Mouse (Mus musculus): Measurements from ENCODE around the gene Pum2. TPM values are rescaled to one million over a fixed set of nuclear protein-coding genes. Genes with fewer than 3 reads are reported as not detected.
"Not testable (repeated sequence)": the region's sequence is repeated elsewhere in the genome, so short reads cannot be mapped to it uniquely, and the experiment has no call there.

Pum2 gene
- polyA plus RNA-seq (2012; rRNA removed): 81.4 and 89.6 TPM in 2 replicates

- peak; percentile 71 to 91 for DNase-seq (ENCODE audit: extremely low spot score in 1 of 2, low spot score in 1 of 2)
Observed at GRCm38 (mm10) chr12:8673974-8674306, at the start of gene Pum2. Gene Pum2 (plus strand): TSS chr12:8674134.

DNA sequence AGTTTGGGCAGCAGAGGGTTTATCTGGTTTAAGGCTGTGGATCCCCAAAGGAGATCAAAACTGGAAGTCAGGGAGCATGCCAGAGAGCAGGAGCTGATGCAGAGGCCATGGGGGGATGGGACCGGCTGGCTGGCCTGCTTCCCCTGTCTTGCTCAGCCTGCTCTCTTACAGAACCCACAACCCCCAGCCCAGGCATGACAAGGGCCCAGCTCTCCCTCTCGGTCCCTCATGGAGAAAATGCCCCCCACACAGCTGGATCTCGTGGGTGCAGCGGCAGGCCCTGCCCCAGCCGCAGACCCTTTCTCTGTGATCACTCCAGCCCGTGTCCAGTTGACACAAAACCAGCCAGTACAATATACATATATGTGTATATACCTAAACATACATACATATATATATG is 44.4 kb upstream of the Pum2 start:
- no peak for DNase-seq (ENCODE audit: extremely low spot score in 1 of 2, low spot score in 1 of 2)

- no peak for DNase-seq (ENCODE audit: extremely low spot score in 1 of 2, low spot score in 1 of 2)
Observed at GRCm38 (mm10) chr12:8631691-8632090, 42.2 kb upstream of the Pum2 start.

GRCm38 (mm10) chr12:8632737-8633365 is 41.1 kb upstream of the Pum2 start:
- no peak for DNase-seq (ENCODE audit: extremely low spot score in 1 of 2, low spot score in 1 of 2)

GRCm38 (mm10) chr12:8634306-8634705 is 39.6 kb upstream of the Pum2 start:
- DNase-seq (ENCODE audit: extremely low spot score in 1 of 2, low spot score in 1 of 2): no peak

DNA sequence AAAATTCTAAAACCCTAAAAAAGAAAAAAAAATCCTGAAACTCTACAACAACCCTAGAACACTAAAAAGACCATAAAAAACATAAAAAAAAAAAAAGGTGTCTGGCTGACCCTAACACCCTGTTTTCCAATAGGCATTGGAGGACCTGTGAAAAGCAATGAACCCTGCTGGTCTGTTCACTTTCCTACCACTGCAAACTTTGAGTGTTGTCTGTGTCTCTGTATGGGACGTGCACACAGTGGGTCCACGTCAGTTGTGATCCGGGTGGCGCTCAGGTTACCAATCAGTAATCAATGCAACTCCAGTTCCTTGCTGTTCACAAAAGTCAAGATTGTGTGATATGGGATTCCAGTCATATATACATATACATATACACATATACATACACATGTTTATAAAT is 38.4 kb upstream of the Pum2 start:
- DNase-seq (ENCODE audit: extremely low spot score in 1 of 2, low spot score in 1 of 2): no peak

DNA sequence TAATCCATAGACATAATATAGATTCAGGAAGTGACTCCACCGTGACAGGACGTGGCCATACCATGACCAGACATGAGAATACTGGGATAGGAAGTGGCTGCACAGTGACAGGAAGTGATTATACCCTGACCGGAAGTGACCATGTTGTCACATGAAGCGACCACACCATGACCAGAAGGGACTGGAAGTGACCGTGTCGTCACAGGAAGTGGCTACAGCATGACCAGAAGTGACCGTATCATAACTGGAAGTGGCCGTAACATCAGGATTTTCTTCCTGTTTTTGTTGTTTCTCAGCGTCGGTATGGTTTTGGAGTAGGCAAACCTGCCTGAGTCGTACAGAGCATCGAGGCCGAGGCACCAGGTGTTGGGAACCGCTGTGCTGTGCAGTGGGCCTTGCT is 37.0 kb upstream of the Pum2 start:
- no peak for DNase-seq (ENCODE audit: extremely low spot score in 1 of 2, low spot score in 1 of 2)

- peak in 1 of 2 experiments; percentile 86 for DNase-seq (ENCODE audit: extremely low spot score in 1 of 2, low spot score in 1 of 2)
Observed at GRCm38 (mm10) chr12:8638411-8639087, 35.4 kb upstream of the Pum2 start.

DNA sequence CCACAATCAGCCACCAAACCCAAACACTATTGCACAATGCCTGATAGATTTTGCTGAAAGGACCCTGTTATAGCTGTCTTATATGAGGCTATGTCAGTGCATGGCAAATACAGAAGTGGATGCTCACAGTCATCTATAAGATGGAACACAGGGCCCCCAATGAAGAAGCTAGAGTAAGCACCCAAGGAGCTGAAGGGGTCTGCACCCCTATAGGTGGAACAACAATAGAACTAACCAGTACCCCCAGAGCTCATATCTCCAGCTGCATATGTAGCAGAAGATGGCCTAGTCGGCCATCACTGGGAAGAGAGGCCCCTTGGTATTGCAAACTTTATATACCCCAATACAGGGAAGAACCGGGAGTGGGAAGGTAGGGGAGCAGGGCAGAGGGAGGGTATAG is 33.7 kb upstream of the Pum2 start:
- DNase-seq (ENCODE audit: extremely low spot score in 1 of 2, low spot score in 1 of 2): not testable (repeated sequence)

- DNase-seq (ENCODE audit: extremely low spot score in 1 of 2, low spot score in 1 of 2): peak; percentile 97 to 100
Observed at GRCm38 (mm10) chr12:8640711-8641424, 33.1 kb upstream of the Pum2 start.

- peak in 1 of 2 experiments; percentile 23 for DNase-seq (ENCODE audit: extremely low spot score in 1 of 2, low spot score in 1 of 2)
Observed at GRCm38 (mm10) chr12:8641425-8641735, 32.6 kb upstream of the Pum2 start.

- DNase-seq (ENCODE audit: extremely low spot score in 1 of 2, low spot score in 1 of 2): not testable (repeated sequence)
Observed at GRCm38 (mm10) chr12:8648211-8648610, 25.7 kb upstream of the Pum2 start.

- not testable (repeated sequence) for DNase-seq (ENCODE audit: extremely low spot score in 1 of 2, low spot score in 1 of 2)
Observed at GRCm38 (mm10) chr12:8650027-8650426, 23.9 kb upstream of the Pum2 start.

- DNase-seq (ENCODE audit: extremely low spot score in 1 of 2, low spot score in 1 of 2): no peak
Observed at GRCm38 (mm10) chr12:8656596-8656995, 17.3 kb upstream of the Pum2 start.

DNA sequence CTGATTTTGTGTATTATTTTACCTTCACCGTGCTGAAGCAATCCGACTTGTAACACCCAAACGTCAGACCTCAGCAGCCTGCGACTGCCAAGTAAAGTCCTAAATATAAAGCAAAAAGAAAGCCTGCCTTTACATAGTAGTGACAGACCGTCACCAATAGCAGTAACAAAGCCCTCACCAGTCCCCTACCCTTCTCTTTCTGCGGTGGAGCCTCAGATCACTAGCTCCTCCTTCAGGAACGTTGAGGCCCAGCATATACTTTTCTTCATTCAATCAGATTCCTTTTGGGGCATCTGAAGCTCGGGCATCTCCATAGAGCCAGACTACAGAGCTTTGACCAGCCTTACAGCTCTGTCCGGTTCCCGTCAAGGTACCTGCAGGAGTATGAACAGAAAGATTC is 16.8 kb upstream of the Pum2 start:
- no peak for DNase-seq (ENCODE audit: extremely low spot score in 1 of 2, low spot score in 1 of 2)

DNA sequence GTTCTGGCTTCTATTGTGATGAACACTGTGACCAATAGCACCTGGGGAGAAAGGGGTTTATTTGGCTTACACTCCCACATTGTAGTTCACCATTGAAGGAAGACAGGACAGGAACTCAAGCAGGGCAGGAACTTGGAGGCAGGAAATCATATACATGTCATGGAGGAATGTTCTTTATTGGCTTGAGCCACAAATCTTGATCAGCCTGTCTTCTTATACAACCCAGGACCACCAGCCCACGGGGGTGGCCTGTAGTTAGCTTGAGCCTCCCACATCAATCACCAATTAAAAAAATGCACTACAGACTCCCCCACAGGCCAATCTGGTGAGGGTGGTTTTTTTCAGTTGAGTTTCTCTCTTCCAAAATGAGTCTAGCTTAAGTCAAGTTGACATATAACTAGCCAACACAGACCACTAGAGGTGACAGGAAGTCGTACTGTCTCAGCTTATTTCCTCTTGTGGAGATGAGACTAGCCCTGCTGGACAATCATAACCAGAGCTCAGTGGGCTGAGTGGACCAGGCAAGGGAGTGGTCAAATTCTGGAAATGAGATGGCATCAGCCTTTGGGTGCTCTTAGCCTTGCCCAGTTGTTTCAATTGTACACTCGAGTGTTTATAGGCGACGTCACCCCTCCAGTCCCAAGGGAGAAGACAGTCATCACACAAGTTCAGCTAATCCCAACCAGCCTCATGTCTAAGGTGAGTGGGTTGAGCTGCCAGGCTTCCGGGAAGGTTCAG is 16.1 kb upstream of the Pum2 start:
- DNase-seq (ENCODE audit: extremely low spot score in 1 of 2, low spot score in 1 of 2): no peak

- no peak for DNase-seq (ENCODE audit: extremely low spot score in 1 of 2, low spot score in 1 of 2)
Observed at GRCm38 (mm10) chr12:8659406-8660279, 14.3 kb upstream of the Pum2 start.

GRCm38 (mm10) chr12:8661747-8662146 is 12.2 kb upstream of the Pum2 start:
- DNase-seq (ENCODE audit: extremely low spot score in 1 of 2, low spot score in 1 of 2): no peak

DNA sequence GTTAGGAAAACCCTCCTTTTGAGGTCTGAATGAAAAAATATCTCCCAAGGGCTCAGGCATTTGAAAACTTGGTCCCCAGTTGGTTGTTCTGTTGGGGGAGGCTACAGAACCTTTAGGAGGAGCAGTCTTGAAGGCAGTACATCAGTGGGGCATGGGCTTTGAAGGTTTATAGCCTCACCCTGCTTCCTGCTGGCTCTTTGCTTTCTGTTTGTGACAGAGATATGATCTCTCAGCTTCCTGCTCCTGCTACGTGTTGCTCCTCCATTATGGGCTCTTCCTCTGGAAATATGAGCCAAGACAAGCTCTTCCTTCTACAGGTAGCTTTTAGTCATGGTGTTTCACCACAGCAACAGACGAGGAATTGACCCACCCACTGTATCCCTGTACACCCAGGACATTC is 11.8 kb upstream of the Pum2 start:
- DNase-seq (ENCODE audit: extremely low spot score in 1 of 2, low spot score in 1 of 2): no peak

- DNase-seq (ENCODE audit: extremely low spot score in 1 of 2, low spot score in 1 of 2): no peak
Observed at GRCm38 (mm10) chr12:8662721-8663120, 11.2 kb upstream of the Pum2 start.
